Mouse (Mus musculus): ENCODE measurements at regions not wholly inside any gene's neighbourhood (a gene's known extent, or its start where the extent isn't known, plus 50 kb on each side); places are given as distances from the start of the nearest gene placed in this dataset.

- TF ChIP-seq MEF2A (IDR thresholded peaks at IDR 0.05; ENCODE audit: borderline replicate concordance, low read depth, low read length), result no peak
- TF ChIP-seq POLR2A (IDR thresholded peaks at IDR 0.05; ENCODE audit: low read depth, low read length), result no peak
- TF ChIP-seq POLR2AphosphoS2 (IDR thresholded peaks at IDR 0.05; ENCODE audit: low read depth, low read length), result no peak
- TF ChIP-seq CTCF (conservative IDR thresholded peaks at IDR 0.05 in 1 of 2, IDR thresholded peaks at IDR 0.05 in 1 of 2; ENCODE audit: low read depth in 2 of 2, low read length in 2 of 2), result no peak
- no peak for TF ChIP-seq EP300 (IDR thresholded peaks at IDR 0.05; ENCODE audit: low read length)
- TF ChIP-seq NELFE (IDR thresholded peaks at IDR 0.05; ENCODE audit: low read depth, low read length), result no peak
- no peak for TF ChIP-seq USF1 (IDR thresholded peaks at IDR 0.05; ENCODE audit: low read depth, low read length)
- TF ChIP-seq GABPA (IDR thresholded peaks at IDR 0.05; ENCODE audit: insufficient replicate concordance, low read depth, low read length), result no peak
- TF ChIP-seq MAFK (IDR thresholded peaks at IDR 0.05; ENCODE audit: insufficient replicate concordance, low read length), result no peak
- TF ChIP-seq HCFC1 (IDR thresholded peaks at IDR 0.05; ENCODE audit: low read depth, low read length), result no peak
- no peak for TF ChIP-seq SIN3A (IDR thresholded peaks at IDR 0.05; ENCODE audit: low read length)
Observed at GRCm38 (mm10) chr1:136707394-136707793, 82.7 kb downstream of the Zfp281 start.

Data from CH12.LX (cell line).